Mouse (Mus musculus): ENCODE measurements around the gene Mxd4. TPM values are rescaled to one million over a fixed set of nuclear protein-coding genes. Genes with fewer than 3 reads are reported as not detected.

The Mxd4 gene
- total RNA-seq (2022): 10 to 100 TPM; 68.7 to 79.4 (median 72.7) TPM

GRCm38 (mm10) chr5:34187601-34188316, at the start of gene Mxd4:
TSS of gene Mxd4 (minus strand) at chr5:34187720.
- peak; percentile 98 to 100 for DNase-seq (ENCODE audit: low spot score in 2 of 2)

- DNase-seq (ENCODE audit: low spot score in 2 of 2): no peak
Measured at GRCm38 (mm10) chr5:34235898-34236420, 48.4 kb upstream of the Mxd4 start.

DNA sequence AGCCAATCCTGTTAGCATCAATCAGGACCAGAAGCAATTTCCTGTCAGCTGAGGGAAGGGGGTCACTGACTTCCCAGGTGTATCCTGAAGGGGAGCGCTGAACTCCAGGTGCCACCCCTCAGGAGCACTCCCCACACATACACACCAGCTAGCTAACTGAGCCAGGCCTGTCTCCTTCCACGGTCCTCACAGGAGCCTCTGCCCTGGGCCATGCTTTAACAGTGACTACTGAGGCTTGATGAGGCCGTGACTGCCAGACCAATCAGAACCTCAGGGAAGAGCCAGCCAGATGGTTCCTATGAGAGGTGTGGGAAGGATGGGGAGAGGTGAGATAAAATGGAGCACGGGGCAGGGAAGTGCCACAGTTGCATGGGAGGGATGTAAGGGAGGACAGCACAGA, 47.5 kb upstream of the Mxd4 start:
- no peak for DNase-seq (ENCODE audit: low spot score in 2 of 2)

DNA sequence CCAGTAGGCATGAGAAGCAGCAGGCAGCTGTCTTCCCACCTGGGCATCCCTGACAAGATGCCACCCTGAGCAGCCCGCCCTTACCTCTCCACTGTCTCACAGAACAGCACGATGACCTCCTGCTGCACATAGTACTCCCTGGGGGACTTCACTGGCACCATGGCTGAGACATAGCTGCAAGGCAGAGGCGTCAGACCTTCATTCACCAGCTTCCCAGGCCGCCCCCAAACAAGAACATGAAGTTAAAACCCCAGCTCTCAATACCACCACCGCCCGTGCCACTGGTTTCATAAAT, 45.6 kb upstream of the Mxd4 start:
- DNase-seq (ENCODE audit: low spot score in 2 of 2): no peak

DNA sequence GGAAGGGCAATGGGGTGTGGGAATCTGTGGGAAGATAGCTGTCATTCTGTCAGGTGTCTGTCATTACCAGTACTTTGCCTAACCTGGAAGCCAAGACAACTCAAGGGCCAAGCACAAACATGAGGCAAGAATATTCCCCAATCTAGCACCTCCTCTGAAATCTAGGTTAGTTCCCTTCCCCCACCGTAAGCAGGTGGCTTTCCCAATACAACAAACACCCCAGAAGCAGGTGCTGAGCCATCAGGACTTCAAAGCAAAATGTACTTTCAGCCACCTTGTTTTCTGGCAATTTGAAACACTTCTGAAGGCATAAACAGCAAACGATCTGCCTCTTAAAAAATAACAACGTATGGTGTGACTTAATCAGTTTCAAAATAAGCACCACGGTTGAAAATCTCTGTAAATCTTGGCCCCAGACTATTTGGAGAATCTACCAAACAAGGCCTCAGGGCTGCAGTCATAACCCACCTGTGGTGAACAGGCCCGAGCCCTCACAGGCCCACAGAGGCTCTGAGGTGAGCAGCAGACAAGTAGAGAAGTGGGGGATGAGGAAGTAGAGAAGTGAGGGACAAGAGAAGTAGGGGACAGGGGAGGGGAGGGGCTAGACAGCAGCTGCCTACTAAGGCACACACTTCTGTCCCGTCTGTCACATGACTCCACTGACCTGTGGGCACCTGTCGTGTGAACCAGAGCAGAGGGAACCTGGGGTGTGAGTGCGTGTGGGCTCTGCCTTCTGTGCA, 45.1 kb upstream of the Mxd4 start:
- DNase-seq (ENCODE audit: low spot score in 2 of 2): no peak

DNA sequence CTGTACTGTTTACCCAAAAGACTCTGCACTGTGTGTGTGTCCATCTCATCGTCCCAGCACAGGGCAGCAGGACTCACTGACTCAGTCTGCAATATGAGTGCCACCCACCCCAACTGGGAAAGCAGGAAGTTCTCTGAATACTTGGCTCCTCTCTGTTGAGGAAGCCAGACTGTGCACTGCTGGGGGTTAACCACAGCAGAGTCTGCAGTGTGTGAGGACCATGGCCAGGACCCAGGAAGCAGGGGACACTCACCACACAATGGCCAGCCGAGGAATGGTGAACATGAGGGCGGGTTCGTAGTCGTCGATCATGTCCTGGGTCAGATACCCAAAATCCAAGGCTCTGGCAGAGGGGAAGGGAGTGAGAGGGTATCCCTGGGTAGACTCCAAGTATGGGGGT, 44.4 kb upstream of the Mxd4 start:
- no peak for DNase-seq (ENCODE audit: low spot score in 2 of 2)

GRCm38 (mm10) chr5:34230599-34231485, 43.3 kb upstream of the Mxd4 start:
- DNase-seq (ENCODE audit: low spot score in 2 of 2): no peak

DNA sequence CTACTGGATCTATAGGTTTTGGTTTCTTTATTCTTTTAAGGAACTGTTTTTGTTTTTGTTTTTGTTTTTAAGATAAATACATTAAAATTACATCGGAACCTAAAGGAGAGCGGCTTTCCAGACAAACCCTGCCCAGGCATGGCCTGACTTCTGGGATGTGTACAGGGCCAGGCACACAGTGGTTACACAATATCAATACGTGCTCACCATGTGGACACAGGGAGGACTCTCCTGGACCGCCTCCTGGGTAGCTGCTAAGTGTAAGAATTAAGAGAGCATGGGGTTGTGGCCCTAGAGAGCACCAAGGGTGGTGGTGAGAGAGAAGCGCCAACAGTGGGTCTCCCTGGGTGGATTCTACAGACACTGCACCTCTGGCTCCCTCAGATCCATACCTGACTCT, 42.0 kb upstream of the Mxd4 start:
- no peak for DNase-seq (ENCODE audit: low spot score in 2 of 2)

DNA sequence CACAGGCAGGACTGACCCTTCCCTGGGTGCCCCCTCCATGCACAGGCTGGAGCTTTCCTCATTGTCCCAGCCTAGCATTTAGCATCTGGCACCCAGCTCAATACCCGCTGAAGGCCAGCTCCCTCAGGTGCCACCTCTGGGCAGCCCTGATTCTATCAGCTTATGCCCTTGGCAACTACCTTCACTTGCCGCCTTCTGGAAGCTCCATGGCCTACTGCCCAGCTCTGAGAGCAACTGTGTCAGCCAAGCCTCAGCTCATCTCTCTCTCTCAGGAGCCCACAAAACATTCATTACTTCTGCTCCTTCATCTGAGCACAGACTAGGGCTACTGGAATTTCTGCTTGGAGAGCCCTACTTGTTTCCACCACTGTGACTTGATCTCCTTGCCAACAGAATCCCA, 38.0 kb upstream of the Mxd4 start:
- no peak for DNase-seq (ENCODE audit: low spot score in 2 of 2)

DNA sequence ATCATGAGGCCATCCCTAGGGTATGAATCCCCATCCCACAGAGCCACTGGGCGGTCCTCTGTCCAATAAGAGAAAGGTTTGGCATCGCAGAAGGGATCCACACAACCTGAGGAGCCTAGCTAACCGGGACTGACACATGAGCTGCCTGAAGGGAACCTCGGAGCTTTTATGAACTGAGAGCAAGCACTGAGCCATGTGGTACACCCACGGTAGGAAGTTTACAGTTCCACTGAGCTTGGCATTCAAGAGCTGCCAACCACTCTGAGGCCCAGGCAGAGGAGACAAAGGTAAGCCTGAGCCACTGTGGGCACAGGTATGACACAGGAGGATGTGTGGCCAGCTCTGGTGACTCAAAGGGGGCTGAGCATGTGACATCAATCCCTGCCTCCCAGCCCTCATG, 37.0 kb upstream of the Mxd4 start:
- DNase-seq (ENCODE audit: low spot score in 2 of 2): no peak

- no peak for DNase-seq (ENCODE audit: low spot score in 2 of 2)
Measured at GRCm38 (mm10) chr5:34220001-34220400, 32.5 kb upstream of the Mxd4 start.

GRCm38 (mm10) chr5:34218672-34219071, 31.2 kb upstream of the Mxd4 start:
- no peak for DNase-seq (ENCODE audit: low spot score in 2 of 2)

DNA sequence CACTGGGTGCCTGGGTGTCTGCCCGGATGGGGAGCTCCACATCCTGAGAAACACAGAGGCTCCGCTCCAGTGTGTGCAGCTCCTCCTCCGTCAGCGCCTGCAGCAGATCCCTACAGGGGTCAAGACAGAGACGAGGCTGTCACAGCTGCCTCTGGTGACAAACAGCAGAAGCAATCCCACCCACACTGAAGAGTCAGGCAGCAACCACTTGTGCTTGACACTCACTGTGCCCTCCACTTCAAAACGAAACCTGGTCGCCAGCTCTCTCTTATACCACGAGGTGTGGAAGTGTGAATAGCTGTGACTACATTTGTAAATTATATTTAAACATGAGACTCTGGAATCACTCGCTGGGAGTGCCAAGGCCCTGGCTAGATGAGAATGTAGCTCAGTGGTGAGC, 30.2 kb upstream of the Mxd4 start:
- DNase-seq (ENCODE audit: low spot score in 2 of 2): no peak

DNA sequence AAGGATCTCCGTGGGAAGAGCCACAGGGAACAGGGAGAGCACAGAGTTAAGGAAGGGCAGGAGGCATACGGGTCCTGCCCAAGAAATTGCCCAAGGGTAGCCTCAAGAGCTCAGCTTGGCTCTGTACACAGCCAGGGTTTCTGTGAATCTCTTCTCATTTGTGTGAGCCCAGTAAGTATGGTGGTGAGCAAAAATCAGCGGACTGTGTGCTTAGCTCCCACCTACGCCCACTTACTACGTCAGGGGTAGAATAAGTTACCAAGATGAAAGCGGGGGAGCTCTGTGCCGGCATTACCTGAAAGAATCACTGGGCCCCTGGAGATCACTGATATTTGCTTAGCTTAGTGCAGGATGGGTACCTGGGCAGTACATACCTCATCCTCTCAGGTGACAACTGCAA, 28.5 kb upstream of the Mxd4 start:
- no peak for DNase-seq (ENCODE audit: low spot score in 2 of 2)

GRCm38 (mm10) chr5:34213659-34214058, 26.1 kb upstream of the Mxd4 start:
- DNase-seq (ENCODE audit: low spot score in 2 of 2): no peak

DNA sequence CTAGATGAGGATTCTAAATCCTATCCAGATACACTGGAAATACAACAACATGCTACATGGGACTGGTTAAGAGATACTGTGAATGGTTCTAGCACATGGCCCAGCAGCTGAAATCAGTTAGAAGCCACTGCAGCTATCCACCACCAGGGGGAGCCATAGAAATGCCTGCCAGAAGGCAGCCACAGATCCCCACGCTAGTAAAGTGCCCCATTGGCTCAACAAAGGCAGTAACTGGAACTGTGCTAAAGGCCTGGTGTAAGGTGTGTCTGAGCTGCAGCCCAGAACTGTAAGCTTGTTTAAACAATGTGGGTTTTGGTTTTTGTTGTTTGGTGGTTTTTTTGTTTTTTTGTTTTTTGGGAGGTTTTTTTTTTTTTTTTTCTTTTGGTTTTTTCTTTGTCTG, 22.8 kb upstream of the Mxd4 start:
- no peak for DNase-seq (ENCODE audit: low spot score in 2 of 2)

- no peak for DNase-seq (ENCODE audit: low spot score in 2 of 2)
Measured at GRCm38 (mm10) chr5:34207503-34207902, 20.0 kb upstream of the Mxd4 start.

DNA sequence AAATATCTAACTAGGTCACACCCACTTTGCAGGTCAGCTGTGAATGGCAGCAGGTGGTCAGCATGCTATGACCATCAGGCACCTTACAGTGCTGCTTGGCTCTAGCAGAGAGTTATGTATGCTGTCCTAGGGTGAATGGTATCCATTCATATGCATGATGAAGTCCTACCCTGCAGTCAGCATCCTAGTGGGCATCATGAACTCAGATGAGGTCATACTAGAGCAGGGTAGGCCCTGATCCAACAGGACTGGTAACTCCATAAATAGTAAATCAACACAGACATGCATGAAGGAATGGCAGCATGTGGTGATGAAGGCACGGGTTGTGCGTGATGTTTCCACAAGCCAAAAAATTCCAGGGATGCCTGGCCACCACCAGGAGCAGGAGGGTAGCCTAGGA, 18.3 kb upstream of the Mxd4 start:
- DNase-seq (ENCODE audit: low spot score in 2 of 2): no peak

DNA sequence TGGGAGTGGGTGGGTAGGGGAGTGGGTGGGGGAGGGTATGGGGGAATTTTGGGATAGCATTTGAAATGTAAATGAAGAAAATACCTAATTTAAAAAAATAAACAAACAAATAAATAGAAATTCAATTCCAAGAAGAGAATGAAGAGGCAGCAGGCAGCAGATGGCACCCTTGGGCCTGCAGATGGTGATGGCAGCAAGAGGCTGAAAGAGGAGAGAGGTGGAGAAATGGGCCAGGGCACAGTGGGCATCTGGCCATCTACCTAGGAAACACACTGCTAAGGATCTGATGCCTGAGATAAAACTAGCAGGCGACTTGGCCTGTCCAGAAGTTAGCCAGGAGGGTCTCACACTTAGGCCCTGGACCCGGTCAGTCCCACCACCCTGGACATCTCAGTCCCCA, 17.4 kb upstream of the Mxd4 start:
- DNase-seq (ENCODE audit: low spot score in 2 of 2): no peak

DNA sequence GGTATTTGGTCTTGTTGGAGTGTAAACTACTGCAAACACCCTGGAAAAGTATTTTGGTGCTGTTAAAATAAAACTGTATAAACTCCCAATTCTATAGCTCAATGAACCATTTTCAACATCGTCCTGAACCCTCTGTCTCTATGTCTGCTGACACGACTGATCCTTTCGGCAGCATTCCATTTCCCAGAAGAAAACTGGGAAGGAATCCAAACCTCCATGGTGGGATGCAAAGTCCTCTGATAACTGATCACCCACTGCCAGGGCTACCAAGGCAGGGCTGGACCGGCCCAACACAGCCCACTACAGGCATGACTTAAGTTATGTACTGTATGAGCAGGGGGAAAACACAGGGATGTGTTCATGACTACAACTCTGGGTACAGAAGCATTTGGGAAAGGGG, 14.5 kb upstream of the Mxd4 start:
- DNase-seq (ENCODE audit: low spot score in 2 of 2): no peak

GRCm38 (mm10) chr5:34201396-34201795, 13.9 kb upstream of the Mxd4 start:
- DNase-seq (ENCODE audit: low spot score in 2 of 2): no peak

- DNase-seq (ENCODE audit: low spot score in 2 of 2): no peak
Measured at GRCm38 (mm10) chr5:34198615-34199014, 11.1 kb upstream of the Mxd4 start.

Measured in left cerebral cortex, adult 8-10 months (tissue).